Mouse (Mus musculus) frontal cortex, postnatal 36 days (tissue): ENCODE data around the gene Efemp2.

ENCODE experiments used
- DNase-seq, 2 experiments: peaks; one replicate each; pipeline ENCODE4 v3.0.0; 2022; ENCODE audit warnings: low spot score in 2 of 2

The Efemp2 gene

GRCm38 (mm10) chr19:5473720-5474119 is at the start of gene Efemp2:
Efemp2 (plus strand) TSS chr19:5473954.
- DNase-seq = peak; percentile 56 to 60

GRCm38 (mm10) chr19:5424092-5424781 is 49.5 kb upstream of the Efemp2 start:
- DNase-seq = peak; percentile 59

GRCm38 (mm10) chr19:5424782-5425741 is 48.7 kb upstream of the Efemp2 start, which contains the start of the genes Drap1 and AI837181:
Drap1 (minus strand) TSS chr19:5424979.
AI837181 (plus strand) TSS chr19:5425144.
- peak; percentile 87 to 89 for DNase-seq

- no peak for DNase-seq
Observed at GRCm38 (mm10) chr19:5425906-5426565, 47.7 kb upstream of the Efemp2 start.

- no peak for DNase-seq
Observed at GRCm38 (mm10) chr19:5426640-5427290, 47.0 kb upstream of the Efemp2 start.

GRCm38 (mm10) chr19:5428083-5428482 is 45.7 kb upstream of the Efemp2 start:
- DNase-seq = no peak

GRCm38 (mm10) chr19:5429219-5429618 is 44.5 kb upstream of the Efemp2 start:
- no peak for DNase-seq

- DNase-seq = no peak
Observed at GRCm38 (mm10) chr19:5429806-5430205, 43.9 kb upstream of the Efemp2 start.

GRCm38 (mm10) chr19:5430408-5430807 is 43.3 kb upstream of the Efemp2 start:
- DNase-seq = no peak

- DNase-seq = no peak
Observed at GRCm38 (mm10) chr19:5431911-5432464, 41.8 kb upstream of the Efemp2 start.

GRCm38 (mm10) chr19:5432992-5433852 is 40.5 kb upstream of the Efemp2 start:
- no peak for DNase-seq

GRCm38 (mm10) chr19:5433951-5434350 is 39.8 kb upstream of the Efemp2 start:
- no peak for DNase-seq

- DNase-seq = no peak
Observed at GRCm38 (mm10) chr19:5444371-5444908, 29.3 kb upstream of the Efemp2 start.

GRCm38 (mm10) chr19:5444954-5445353 is 28.8 kb upstream of the Efemp2 start:
- DNase-seq = no peak

GRCm38 (mm10) chr19:5445747-5446146 is 28.0 kb upstream of the Efemp2 start:
- no peak for DNase-seq

GRCm38 (mm10) chr19:5447515-5448353 is 26.0 kb upstream of the Efemp2 start, which contains the start of gene Fosl1:
Fosl1 (plus strand) TSS chr19:5447547.
- peak in 1 of 2 experiments; percentile 69 for DNase-seq

- no peak for DNase-seq
Observed at GRCm38 (mm10) chr19:5448354-5449150, 25.2 kb upstream of the Efemp2 start.

GRCm38 (mm10) chr19:5449673-5450072 is 24.1 kb upstream of the Efemp2 start:
- DNase-seq = no peak
